Mouse (Mus musculus) heart, postnatal 14 days (tissue): ENCODE results near the gene Kat5. TPM values are rescaled to one million over a fixed set of nuclear protein-coding genes. Genes with fewer than 3 reads are reported as not detected.

Source experiments
- DNase-seq, 2 experiments: peaks; one replicate each; pipeline ENCODE4 v3.0.0; 2021 to 2022
- intact Hi-C: fragments of 180-260 bp; cut with DNase I; formaldehyde crosslinking; loops from one replicate; pipeline ENCODE4 v1.15.1; 2025
- total RNA-seq, 2 experiments: library from RNA; stranded (reverse); gene quantifications; 2 replicates each; pipeline ENCODE4 v1.2.3; 2021

Kat5 gene
- total RNA-seq, 2 experiments from 2014 or later = 28.4 to 30.8 TPM

DNA sequence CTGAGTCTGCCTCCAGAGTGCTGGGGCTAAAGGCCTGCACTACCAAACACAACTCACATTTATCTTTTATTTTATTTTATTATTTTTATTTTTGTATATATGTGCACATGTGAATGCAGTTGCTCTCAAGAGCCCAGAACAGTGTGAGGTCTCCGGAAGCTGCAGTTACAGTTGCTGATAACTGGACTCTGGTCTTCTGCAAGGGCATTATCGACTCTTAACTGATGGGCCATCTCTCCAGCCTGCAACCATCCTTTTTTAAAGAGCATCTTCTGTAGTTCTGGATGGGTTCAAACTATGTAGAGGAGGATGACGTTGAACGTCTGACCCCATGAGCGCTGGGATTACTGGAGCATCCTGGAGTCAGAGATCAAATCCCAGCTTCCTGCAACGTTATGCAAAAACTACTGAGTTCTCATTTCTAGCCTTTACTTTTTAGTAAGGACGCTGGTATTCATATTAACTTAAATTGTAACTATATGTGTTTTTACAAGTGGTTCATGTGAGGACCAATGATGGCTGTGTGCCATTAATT, 26.1 kb upstream of the Kat5 start:
- intact Hi-C loops = no loop called here
- DNase-seq = no peak

DNA sequence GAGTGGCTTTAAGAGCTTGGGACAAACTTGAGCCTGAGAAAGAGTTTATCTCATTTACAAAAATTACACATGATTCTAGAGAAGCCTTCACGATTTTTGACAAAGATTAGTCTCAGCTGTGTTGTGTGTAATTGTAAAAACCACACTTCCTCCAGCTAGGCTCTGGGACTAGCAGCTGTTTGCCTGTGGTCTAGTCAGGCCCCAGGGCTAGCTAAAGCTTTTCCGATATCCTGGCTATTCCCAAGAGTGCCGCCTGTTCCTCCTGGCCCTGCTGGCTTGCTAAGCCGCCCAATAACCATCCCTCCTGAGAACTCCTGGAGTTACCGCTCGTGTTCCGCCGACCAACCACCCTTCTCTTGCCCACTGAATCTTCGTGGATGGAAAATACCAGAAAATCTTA, 22.1 kb upstream of the Kat5 start:
- DNase-seq = no peak
- intact Hi-C loops = no loop called here

DNA sequence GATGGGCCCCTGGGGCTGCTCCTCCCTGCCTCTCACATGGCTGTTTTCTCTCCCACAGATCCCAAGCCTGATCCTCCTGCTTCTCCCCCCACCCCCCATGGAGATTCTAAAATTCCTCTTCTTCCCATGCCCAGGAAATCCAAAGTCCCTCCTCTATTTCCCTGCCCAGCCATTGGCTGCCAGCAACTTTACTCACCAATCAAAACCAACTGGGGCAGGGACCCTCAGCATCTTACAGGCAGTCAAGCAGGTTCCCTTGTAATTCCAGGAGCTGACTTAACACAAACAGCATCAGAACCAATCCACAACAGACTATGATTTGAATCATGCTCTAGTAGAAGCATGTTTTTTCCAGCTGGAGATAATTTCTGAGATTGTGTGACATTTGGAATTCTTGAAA, 19.9 kb upstream of the Kat5 start:
- DNase-seq = no peak
- intact Hi-C loops = no loop called here

DNA sequence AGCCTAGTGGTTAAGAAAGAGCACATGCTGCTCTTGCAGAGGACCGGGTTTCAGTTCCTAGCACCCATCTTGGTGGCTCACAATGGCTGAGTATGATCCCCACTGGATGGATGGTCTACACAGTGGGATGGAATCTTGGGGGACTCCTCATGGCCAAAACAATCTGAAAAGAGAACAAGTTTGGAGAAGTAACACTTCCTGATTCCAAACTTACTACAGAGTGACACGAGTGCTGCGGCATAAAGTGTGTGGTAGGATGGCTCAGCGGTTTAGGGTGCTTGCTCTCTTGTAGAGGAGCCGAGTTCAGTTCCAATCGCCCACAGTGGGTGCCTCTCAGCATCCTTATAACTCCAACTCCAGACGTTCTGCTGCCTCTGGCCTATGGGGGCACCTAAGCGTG, 15.3 kb upstream of the Kat5 start:
- intact Hi-C loops = no loop called here
- DNase-seq = no peak

DNA sequence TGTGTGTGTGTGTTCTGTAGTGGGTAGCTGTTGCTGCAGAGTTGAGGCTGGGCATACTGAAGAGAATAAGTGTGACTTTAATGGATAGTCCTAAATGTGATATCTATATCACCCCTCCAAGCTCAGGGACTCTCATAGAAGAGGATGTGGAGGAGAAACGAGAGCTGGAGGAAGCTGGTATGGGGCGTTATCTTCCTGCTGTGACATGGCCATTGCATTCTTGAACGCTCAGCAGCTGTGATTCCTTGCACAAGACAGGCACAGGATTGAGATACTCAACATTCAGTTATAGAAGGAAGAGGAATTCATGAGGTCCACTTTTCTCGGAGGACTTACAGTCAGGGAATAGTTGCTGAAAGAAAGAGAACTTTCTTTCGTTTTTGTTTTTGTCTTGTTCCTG, 11.8 kb upstream of the Kat5 start:
- no peak for DNase-seq
- intact Hi-C loops = no loop called here

DNA sequence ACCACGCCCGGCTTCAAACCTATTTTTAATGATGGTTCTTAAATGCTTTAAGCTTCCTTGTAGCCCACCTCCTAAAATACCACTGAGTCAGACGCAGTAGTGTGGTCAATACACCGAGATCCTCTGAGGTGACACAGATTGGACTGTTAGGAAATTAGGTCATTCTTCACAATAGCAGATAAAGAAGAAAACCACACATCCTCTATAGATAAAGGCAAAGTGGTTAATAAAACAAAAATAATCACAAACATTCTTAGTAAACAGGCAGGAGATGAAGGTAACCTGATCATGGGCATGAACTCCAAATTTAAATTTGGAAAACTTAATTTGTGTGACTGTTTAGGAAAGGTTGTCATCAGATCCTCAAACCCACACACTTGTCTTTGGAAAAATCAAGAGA, 10.0 kb upstream of the Kat5 start:
- intact Hi-C loops = no loop called here

DNA sequence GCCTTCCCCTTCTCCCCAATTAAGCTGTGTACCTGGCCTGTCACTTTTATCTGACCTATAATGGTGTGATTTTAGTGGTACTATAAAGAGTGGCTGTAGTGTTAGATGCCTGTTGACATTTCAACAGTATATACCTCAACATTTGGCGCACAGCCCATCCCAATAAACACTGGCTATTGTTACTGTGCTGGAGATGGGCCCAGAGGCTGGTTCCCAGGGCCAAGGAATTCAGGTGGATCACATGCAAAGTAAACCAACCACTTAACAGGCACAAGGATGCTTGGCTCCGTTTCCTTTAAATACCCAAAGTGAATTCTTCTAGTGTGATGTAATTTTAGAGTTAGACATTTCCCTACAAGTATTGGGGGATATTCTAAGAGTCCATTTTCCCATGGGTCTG, 4.9 kb upstream of the Kat5 start:
- no peak for DNase-seq
- intact Hi-C loops = no loop called here

More for the DNA sequence above, 10.0 kb upstream of the Kat5 start:
- no peak for DNase-seq

DNA sequence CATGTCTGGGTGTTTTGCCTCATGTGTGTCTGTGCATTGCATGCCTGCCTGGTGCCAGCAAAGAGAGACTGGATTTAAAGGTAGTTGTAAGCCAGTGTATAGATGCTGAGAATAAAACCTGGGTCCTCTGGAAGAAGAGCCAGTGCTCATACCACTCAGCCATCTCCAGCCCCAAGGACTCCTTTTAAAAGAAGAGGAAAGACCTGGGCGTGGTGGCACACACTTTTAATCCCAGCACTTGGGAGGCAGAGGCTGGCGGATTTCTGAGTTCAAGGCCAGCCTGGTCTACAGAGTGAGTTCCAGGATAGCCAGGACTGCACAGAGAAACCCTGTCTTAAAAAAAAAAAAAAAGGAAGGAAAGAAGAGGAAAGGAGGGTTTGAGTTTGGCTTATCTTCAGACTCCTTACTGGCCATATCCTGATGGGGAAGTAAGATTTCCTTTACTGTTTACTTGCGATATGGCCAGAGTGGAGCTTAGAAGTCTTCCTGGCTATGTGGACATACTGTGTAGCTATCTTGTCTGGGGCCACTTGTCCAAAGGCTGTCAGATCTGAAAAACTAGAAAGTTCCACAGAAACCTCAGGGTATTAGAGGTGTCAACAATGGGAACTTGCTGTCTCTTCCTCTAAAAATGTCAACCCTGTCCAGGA, 2.9 kb upstream of the Kat5 start:
- no peak for DNase-seq
- intact Hi-C loops = loop anchor here (2.0 kb wide), 1 partner anchor 22 kb away; no protein-coding TSS in a partner anchor

DNA sequence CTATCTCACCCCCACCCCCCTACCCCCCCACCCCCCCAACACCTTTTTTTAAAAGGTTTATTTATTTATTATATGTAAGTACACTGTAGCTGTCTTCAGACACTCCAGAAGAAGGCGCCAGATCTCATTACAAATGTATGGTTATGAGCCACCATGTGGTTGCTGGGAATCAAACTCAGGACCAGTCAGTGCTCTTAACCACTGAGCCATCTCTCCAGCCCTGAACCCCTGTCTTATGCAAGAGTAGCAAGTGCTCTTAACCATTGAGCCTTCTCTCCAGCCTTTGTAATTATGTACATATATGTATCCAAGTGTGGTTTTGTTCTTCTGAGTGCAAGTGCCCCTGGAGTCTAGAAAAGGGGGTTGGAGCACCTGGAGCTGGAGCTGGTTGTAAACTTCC, 1.9 kb upstream of the Kat5 start:
- intact Hi-C loops = loop anchor here (2.0 kb wide), 1 partner anchor 23 kb away; no protein-coding TSS in a partner anchor
- DNase-seq = no peak

DNA sequence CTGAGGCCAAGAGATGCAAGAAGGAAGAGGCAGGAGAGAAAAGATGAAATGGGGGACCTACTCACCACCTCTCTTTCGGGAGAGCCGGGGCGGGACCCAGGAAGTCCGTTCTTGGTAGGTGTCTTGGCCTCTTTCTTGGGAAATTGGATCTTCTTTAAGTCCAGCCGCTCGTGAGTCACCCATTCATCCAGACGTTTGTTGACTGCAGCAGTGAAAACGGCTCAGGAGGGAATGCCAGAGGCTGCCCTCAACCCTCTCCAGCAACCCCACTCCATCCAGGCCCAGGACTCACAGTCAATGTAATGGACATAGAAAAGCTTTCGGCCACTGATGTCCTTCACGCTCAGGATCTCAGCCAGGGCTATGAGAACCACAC, 878 bp downstream of the Kat5 start:
- DNase-seq = no peak
- intact Hi-C loops = no loop called here

DNA sequence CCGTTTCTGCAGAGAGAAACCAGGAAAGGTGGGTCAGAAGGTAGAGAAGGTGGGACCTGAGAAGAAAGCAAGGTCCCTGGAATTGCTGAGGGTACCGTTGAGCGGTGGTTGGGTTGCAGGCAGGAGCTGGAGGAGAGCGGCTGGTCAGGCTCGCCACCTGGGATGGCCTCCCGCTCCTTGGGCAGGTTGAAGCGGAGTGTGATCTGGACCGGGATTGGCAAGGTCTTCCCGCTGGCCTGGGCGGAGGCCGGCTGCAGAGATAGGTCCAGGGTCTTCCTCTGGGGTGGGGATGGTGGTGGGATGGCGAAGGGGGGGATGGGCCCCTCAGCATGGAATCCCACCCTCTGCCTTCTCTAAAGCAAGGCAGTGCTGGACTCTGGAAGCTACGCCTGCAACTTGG, 1.3 kb downstream of the Kat5 start:
- no peak for DNase-seq
- intact Hi-C loops = no loop called here

DNA sequence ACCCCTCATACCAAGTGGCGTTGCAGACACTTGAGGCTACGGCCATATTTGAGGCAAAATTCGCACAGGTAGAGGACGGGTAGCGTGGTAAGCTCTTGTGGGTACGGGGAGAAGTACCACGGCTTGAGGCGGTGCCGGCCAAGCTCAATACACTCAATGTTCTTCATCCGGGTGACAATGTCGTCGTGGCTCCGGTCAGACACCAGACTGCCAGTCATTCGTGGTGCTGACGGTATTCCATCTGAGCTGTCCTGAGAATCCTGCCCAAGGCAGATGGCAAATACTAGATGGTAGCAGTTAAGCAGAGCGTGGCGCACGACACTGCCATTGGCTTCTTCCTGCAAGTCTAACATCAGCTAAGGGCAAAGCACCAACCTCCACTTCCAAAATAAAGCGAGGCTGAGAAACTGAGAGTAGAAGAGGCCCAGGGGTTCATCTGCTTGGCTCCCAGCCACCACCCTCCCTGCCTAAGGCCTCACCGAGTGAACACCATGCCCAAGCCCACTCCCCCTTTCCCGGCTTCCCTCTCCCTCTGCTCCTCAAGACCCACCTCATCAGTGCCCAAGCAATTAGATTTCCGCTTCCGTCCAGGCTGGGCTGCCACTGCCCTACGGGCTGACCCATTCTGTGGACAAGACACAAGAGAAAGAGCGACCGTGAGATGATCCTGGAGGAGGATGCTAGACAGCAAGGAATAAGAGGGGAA, 2.2 kb downstream of the Kat5 start:
- DNase-seq = no peak
- intact Hi-C loops = no loop called here

DNA sequence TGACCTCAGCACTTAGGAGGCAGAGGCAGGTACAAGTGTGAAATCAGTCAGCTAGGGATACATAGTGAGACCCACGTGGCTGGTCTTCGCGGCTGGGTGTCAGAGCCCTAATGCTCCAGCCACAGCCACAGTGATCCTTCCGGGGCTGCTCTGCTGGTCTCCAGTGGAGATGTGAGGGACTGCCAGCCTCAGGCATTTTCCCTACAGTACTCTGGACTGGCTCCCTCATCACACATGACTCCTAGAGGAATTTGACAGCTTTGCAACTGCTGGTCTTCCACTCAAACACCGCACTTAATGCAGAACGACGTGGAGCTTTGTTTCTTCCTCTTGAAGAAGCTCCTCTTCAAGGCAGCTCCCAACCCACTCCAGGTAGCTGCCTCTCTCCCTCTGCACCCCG, 3.8 kb downstream of the Kat5 start:
- intact Hi-C loops = no loop called here
- DNase-seq = no peak

DNA sequence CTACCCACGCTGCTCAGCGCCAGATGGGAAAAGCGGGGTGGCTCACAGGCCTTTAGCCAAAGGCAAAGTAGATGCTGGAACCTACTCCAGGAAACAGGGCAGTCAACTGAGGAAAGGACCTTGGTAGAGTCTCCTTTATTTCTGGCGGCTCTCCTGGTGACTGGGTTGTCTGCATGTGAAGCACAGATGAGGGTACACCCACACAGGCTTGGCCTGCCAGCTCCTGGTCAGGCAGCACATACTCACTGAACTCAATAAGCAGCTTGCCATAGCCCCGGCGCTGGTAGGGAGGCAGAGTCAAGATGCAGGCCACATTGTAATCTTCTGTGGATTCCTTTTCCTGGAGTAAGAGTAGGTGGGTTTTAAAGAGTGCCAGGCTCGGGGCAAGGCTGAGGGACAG, 4.9 kb downstream of the Kat5 start:
- no peak for DNase-seq
- intact Hi-C loops = no loop called here

DNA sequence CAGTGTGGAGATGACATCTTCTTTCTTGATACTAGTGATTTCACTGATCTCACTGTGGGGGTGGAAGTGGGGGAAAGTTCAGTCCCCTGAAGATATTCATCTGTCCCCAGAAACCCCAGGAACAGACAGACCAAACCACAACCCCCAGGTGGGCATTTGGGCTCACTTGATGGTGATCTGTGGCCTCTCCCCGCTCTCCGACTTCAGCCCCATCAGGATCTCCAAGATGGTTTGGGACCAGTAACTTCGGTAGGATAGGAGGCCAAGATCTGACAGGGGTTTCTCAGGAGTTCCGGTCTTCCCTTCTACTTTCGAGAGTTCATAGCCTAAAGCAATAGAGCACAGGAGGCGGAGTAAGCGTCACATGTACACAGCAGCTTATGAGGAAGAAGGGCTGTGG, 6.4 kb downstream of the Kat5 start:
- intact Hi-C loops = no loop called here
- DNase-seq = no peak

DNA sequence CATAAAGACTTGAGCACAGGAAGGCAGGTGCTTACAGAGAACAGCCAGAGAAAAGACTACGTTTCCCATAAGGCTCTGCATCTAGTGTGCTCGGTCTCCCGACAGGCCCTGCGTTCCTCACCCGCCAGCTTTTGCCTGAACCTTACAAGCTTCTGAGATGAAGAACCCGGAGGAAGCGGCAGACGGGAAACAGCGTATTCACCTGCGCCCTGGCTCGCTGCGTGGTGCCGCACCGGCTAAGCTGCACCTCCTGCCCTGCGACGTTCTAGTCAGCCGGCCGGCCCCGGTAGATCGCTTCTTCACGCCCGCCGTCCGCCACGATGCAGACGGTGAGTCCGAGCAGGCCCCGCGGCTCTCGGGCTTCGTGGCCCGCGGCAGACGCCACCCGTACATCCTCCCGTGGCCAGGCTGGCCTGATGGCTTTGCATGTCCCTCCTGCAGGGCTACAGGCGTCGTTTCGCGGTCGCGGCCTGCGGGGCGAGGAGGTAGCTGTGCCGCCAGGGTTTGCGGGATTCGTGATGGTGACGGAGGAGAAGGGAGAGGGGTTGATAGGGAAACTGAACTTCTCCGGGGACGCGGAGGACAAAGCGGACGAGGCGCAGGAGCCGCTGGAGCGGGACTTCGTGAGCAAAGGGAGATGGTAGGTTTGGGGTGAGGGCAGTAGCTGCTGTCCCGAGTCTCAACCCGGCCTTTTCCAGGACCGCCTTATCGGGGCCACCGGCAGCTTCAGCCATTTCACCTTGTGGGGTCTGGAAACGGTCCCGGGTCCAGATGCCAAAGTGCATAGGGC, 8.1 kb downstream of the Kat5 start, which contains the start of gene Rnaseh2c:
Gene Rnaseh2c, plus strand, starts transcription at position 122 of the 790 bp plus-strand sequence.
- intact Hi-C loops = no loop called here

DNA sequence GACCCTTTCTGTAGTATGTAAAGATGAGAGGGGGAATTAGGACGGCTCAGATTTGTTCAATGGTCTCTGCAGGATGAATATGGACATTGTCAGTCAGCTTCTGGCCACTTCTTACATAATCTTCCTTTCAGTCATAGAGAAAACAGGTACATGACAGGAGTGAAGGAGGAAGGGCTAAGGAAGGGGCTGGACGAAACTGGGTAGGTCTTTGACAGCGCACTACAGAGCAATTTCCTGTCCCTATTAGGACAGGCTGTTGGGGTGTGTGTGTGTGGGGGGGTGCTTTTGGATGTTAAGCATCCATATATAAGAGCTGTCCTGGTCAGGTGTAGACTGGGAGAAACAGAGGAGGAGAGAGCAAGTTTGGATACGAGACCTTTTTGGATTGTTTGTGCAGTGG, 10.8 kb downstream of the Kat5 start:
- no peak for DNase-seq
- intact Hi-C loops = no loop called here

More for the DNA sequence above, 8.1 kb downstream of the Kat5 start, which contains the start of gene Rnaseh2c:
- peak; percentile 71 to 74 for DNase-seq

DNA sequence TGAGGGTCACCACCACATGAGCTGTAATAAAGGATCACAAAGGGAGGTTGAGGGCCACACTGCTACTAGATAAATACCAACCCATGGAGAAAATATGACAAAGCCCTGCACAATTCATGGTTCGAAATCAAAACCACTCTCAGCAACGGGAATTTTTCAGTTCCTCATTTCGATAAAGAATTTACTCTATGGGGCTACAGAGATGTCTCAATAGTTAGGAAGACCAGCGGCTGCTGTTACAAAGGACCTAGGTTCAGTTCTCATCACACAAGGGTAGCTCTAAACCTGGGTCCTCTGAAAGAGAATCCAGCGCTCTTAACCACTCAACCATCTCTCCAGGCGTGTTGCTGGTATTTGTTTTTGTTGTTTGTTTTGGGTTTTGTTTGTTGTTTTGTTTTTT, 18.1 kb downstream of the Kat5 start:
- intact Hi-C loops = no loop called here
- DNase-seq = no peak

DNA sequence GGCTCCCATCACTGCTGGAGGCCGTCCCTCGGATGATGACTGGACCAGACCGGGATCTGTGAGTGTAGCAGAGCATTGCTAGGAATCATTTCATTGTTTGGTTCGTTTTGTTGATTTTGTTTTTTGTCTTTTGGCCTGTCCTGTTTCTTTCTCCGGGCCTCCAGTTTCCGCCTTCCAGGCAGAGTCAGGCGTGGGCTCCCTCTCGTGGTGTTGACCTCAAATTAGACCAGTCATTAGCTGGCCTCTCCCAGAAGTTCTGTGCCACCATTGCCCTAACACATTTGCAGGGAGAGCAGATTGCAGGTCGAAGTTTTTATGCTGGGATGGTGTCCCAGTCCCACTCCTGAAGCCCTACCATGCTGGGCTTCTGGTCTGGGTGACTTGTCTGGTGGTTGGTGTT, 20.9 kb downstream of the Kat5 start:
- intact Hi-C loops = no loop called here
- DNase-seq = no peak

DNA sequence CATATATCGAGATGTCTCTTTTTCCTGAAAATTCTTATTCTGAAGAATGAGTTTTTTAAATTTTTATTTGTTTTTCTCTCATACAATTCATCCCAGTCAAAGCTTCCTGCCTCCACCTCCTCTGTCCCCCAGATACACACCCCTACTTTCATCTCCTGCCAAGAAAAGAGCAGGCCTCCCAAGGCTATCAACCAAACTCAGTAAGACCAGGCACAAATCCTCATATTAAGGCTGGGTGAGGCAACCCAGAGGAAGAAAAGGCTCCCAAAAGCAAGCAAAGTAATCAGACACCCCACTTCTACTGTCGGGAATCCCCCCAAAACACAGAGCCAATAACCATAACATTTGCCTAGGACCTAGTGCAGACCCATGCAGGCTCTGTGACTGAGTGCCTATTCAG, 28.0 kb downstream of the Kat5 start:
- intact Hi-C loops = no loop called here

DNA sequence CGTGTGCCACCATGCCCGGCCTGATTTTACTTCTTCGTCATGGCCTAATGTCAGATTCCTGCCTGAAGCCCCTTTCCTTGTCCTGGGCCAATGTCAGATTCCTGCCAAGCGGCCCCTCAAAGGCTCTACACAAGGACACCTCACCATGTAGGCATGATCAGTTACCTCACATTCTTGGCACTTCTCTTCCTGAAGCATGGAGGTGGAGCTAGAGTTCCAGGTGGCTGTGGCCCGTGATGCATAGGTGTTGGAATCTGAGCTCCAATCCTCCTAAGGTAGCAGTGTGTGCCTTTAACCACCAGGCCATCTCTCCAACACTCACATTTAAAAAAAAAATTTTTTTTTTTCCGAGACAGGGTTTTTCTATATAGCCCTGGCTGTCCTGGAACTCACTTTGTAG, 29.3 kb downstream of the Kat5 start:
- DNase-seq = no peak
- intact Hi-C loops = no loop called here

More for the DNA sequence above, 28.0 kb downstream of the Kat5 start:
- no peak for DNase-seq
